Mouse (Mus musculus): ENCODE measurements around the gene Mrvi1. TPM values are rescaled to one million over a fixed set of nuclear protein-coding genes. Genes with fewer than 3 reads are reported as not detected.

Mrvi1 gene
- polyA plus RNA-seq, 1 experiment from 2014 or later: 6.6 TPM

GRCm38 (mm10) chr7:110941116-110941521, 41.1 kb downstream of the Mrvi1 start:
- Histone ChIP-seq H3K9ac (ENCODE audit: low read depth, low read length) (no peak overlapping the region), H3K4me3 (ENCODE audit: low read depth, low read length) (no peak overlapping the region), H3K4me2 (no peak overlapping the region), H3K4me1 (ENCODE audit: control insufficient read depth, insufficient read depth, low read length) (peaks cover 11% of the 10 kb centered on the region), H3K9me3 (replicated peaks; ENCODE audit: control insufficient read depth, low read length) (no peaks in the 10 kb centered on the region), H3K36me3 (ENCODE audit: control insufficient read depth, insufficient read depth, low read length) (no peaks in the 10 kb centered on the region), H3K27ac (ENCODE audit: low read depth, low read length) (no peak overlapping the region), H3K27me3 (ENCODE audit: control insufficient read depth, insufficient read depth, low read length) (no peaks in the 10 kb centered on the region)
- no peak for ATAC-seq (replicated peaks; ENCODE audit: insufficient number of reproducible peaks, low FRiP score, low TSS enrichment)
- WGBS (ENCODE audit: insufficient replicate concordance): 48% methylated on average over 4 of the region's 4 CpGs

GRCm38 (mm10) chr7:110935815-110936762, 46.2 kb downstream of the Mrvi1 start:
- Histone ChIP-seq H3K4me2 (no peak overlapping the region), H3K36me3 (ENCODE audit: control insufficient read depth, insufficient read depth, low read length) (no peaks in the 10 kb centered on the region), H3K27me3 (ENCODE audit: control insufficient read depth, insufficient read depth, low read length) (no peaks in the 10 kb centered on the region), H3K9me3 (replicated peaks; ENCODE audit: control insufficient read depth, low read length) (no peaks in the 10 kb centered on the region), H3K4me3 (ENCODE audit: low read depth, low read length) (no peak overlapping the region), H3K27ac (ENCODE audit: low read depth, low read length) (no peak overlapping the region), H3K4me1 (ENCODE audit: control insufficient read depth, insufficient read depth, low read length) (peaks cover under 1% of the 10 kb centered on the region), H3K9ac (ENCODE audit: low read depth, low read length) (no peak overlapping the region)
- ATAC-seq (replicated peaks; ENCODE audit: insufficient number of reproducible peaks, low FRiP score, low TSS enrichment): no peak
- WGBS (ENCODE audit: insufficient replicate concordance): 85% methylated on average over 6 of the region's 6 CpGs

GRCm38 (mm10) chr7:110933999-110934398, 48.3 kb downstream of the Mrvi1 start:
- no peaks in the 10 kb centered on the region for H3K9me3 ChIP-seq (replicated peaks; ENCODE audit: control insufficient read depth, low read length)
- H3K4me3 ChIP-seq (ENCODE audit: low read depth, low read length): no peak overlapping the region
- no peak for ATAC-seq (replicated peaks; ENCODE audit: insufficient number of reproducible peaks, low FRiP score, low TSS enrichment)
- no peaks in the 10 kb centered on the region for H3K4me1 ChIP-seq (ENCODE audit: control insufficient read depth, insufficient read depth, low read length)
- H3K27me3 ChIP-seq (ENCODE audit: control insufficient read depth, insufficient read depth, low read length): no peaks in the 10 kb centered on the region
- 73% methylated on average over 2 of the region's 2 CpGs for WGBS (ENCODE audit: insufficient replicate concordance)
- no peaks in the 10 kb centered on the region for H3K36me3 ChIP-seq (ENCODE audit: control insufficient read depth, insufficient read depth, low read length)
- no peak overlapping the region for H3K27ac ChIP-seq (ENCODE audit: low read depth, low read length)
- H3K9ac ChIP-seq (ENCODE audit: low read depth, low read length): no peak overlapping the region
- H3K4me2 ChIP-seq: no peak overlapping the region

- H3K4me3 ChIP-seq (ENCODE audit: low read depth, low read length): no peak overlapping the region
- WGBS (ENCODE audit: insufficient replicate concordance): 60% methylated on average over 3 of the region's 3 CpGs
- H3K27me3 ChIP-seq (ENCODE audit: control insufficient read depth, insufficient read depth, low read length): no peaks in the 10 kb centered on the region
- ATAC-seq (replicated peaks; ENCODE audit: insufficient number of reproducible peaks, low FRiP score, low TSS enrichment): no peak
- no peak overlapping the region for H3K4me2 ChIP-seq
- H3K4me1 ChIP-seq (ENCODE audit: control insufficient read depth, insufficient read depth, low read length): no peaks in the 10 kb centered on the region
- no peaks in the 10 kb centered on the region for H3K9me3 ChIP-seq (replicated peaks; ENCODE audit: control insufficient read depth, low read length)
- H3K36me3 ChIP-seq (ENCODE audit: control insufficient read depth, insufficient read depth, low read length): no peaks in the 10 kb centered on the region
- H3K9ac ChIP-seq (ENCODE audit: low read depth, low read length): no peak overlapping the region
- no peak overlapping the region for H3K27ac ChIP-seq (ENCODE audit: low read depth, low read length)
Observed at GRCm38 (mm10) chr7:110933329-110933728, 48.9 kb downstream of the Mrvi1 start.

DNA sequence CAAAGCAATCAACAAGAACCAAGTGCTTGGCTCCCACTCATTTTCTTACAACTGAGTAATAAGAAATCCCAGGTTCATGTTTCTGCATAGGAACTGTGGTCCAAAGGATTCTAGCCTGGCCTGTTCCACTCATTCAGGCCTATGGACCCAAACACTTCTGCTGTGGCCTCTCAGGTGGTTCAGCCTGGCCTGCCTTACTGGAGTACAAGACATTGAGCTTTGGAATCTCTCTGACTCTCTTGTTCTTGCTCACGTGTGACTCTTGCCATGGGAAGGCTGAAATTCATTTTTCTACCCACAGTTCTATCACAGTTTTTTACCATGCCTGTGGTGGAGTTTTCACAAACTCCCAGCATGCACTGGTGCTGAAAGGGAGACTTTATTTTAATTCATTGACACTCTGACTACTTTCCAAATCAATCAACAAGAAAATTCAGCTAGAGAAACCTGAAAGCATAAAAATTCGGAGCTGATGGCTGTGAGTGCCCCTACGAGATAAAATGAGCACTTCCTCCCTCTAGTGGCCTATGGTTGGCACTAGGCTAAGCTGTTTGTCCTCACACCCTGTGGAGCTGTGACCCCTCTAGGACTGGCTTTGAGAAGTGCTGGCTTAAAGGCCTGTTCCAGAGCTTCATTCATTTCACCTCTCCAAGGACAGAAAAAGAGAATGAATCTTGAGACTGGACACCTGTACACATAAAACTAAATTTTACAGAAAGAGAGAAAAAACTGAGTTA, 52.0 kb downstream of the Mrvi1 start:
- Histone ChIP-seq H3K4me2 (no peak overlapping the region), H3K4me3 (ENCODE audit: low read depth, low read length) (no peak overlapping the region), H3K27ac (ENCODE audit: low read depth, low read length) (no peak overlapping the region), H3K9ac (ENCODE audit: low read depth, low read length) (no peak overlapping the region), H3K4me1 (ENCODE audit: control insufficient read depth, insufficient read depth, low read length) (no peaks in the 10 kb centered on the region), H3K36me3 (ENCODE audit: control insufficient read depth, insufficient read depth, low read length) (no peaks in the 10 kb centered on the region), H3K9me3 (replicated peaks; ENCODE audit: control insufficient read depth, low read length) (no peaks in the 10 kb centered on the region), H3K27me3 (ENCODE audit: control insufficient read depth, insufficient read depth, low read length) (no peaks in the 10 kb centered on the region)
- ATAC-seq (replicated peaks; ENCODE audit: insufficient number of reproducible peaks, low FRiP score, low TSS enrichment): 0 out of 2 replicates have a peak, but pooled peaks have one; percentile 69
- WGBS (ENCODE audit: insufficient replicate concordance): 24% methylated on average over 3 of the region's 3 CpGs

- H3K9me3 ChIP-seq (replicated peaks; ENCODE audit: control insufficient read depth, low read length): no peaks in the 10 kb centered on the region
- H3K4me3 ChIP-seq (ENCODE audit: low read depth, low read length): no peak overlapping the region
- H3K27me3 ChIP-seq (ENCODE audit: control insufficient read depth, insufficient read depth, low read length): no peaks in the 10 kb centered on the region
- no peak overlapping the region for H3K9ac ChIP-seq (ENCODE audit: low read depth, low read length)
- no peak for ATAC-seq (replicated peaks; ENCODE audit: insufficient number of reproducible peaks, low FRiP score, low TSS enrichment)
- H3K36me3 ChIP-seq (ENCODE audit: control insufficient read depth, insufficient read depth, low read length): no peaks in the 10 kb centered on the region
- WGBS (ENCODE audit: insufficient replicate concordance): 63% methylated on average over 4 of the region's 4 CpGs
- H3K27ac ChIP-seq (ENCODE audit: low read depth, low read length): no peak overlapping the region
- H3K4me1 ChIP-seq (ENCODE audit: control insufficient read depth, insufficient read depth, low read length): no peaks in the 10 kb centered on the region
- no peak overlapping the region for H3K4me2 ChIP-seq
Observed at GRCm38 (mm10) chr7:110926562-110926961, 55.7 kb downstream of the Mrvi1 start.

DNA sequence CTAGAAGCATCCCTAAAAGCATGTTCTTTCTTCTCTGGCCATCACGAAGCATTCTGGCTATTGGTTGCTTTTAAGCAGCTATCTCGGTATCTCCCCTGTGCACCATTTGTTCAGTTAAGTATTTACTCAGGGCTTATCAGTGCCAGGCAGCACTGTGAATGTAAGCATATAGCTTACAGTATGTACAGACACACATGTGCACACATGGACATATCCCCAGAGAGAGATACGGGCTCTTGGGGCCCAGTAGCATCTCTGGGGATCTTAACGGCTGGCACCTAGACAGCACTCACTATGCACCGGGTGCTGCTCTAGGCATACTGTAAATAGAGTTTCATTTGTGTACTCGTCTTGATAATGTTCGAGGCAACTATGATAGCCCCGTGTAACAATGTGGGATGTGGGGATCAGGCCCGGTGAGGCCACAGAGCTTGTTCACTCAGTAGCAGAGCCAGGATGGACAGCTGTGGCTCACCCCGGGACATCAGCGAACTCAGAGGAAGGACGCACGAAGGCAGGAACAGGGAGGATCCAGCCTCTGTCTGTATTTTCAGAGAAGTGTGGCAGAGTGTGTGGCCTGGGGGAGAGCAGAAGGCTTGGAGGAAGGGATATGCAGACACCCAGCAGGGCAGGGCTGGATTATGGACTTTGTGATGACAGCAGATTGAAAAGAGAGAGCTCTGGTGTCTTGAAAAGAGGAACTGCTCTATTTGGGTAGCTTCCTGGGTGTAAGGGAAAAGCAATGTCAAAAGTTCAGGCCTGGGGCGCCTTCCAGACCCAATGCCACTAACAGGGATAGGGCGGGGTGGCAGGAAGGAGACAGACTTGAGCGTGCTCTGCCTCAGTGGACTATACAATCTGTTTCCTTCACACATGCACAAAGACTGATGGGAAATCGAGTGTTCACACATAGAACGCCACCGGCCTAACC, 61.7 kb downstream of the Mrvi1 start:
- no peaks in the 10 kb centered on the region for H3K27me3 ChIP-seq (ENCODE audit: control insufficient read depth, insufficient read depth, low read length)
- H3K9ac ChIP-seq (ENCODE audit: low read depth, low read length): peak overlapping the region; percentile 6; the same call in 1 of the 2 replicates
- peak overlapping the region; percentile 68 for H3K27ac ChIP-seq (ENCODE audit: low read depth, low read length)
- WGBS (ENCODE audit: insufficient replicate concordance): 63% methylated on average over 19 of the region's 19 CpGs
- H3K4me3 ChIP-seq (ENCODE audit: low read depth, low read length): no peak overlapping the region
- H3K4me1 ChIP-seq (ENCODE audit: control insufficient read depth, insufficient read depth, low read length): peaks cover 14% of the 10 kb centered on the region
- H3K36me3 ChIP-seq (ENCODE audit: control insufficient read depth, insufficient read depth, low read length): no peaks in the 10 kb centered on the region
- H3K9me3 ChIP-seq (replicated peaks; ENCODE audit: control insufficient read depth, low read length): no peaks in the 10 kb centered on the region
- no peak overlapping the region for H3K4me2 ChIP-seq
- ATAC-seq (replicated peaks; ENCODE audit: insufficient number of reproducible peaks, low FRiP score, low TSS enrichment): peak; percentile 83

GRCm38 (mm10) chr7:110919721-110920120, 62.5 kb downstream of the Mrvi1 start:
- no peaks in the 10 kb centered on the region for H3K9me3 ChIP-seq (replicated peaks; ENCODE audit: control insufficient read depth, low read length)
- no peak overlapping the region for H3K4me3 ChIP-seq (ENCODE audit: low read depth, low read length)
- 55% methylated on average over 3 of the region's 3 CpGs for WGBS (ENCODE audit: insufficient replicate concordance)
- no peak overlapping the region for H3K4me2 ChIP-seq
- no peak for ATAC-seq (replicated peaks; ENCODE audit: insufficient number of reproducible peaks, low FRiP score, low TSS enrichment)
- H3K9ac ChIP-seq (ENCODE audit: low read depth, low read length): no peak overlapping the region
- no peaks in the 10 kb centered on the region for H3K36me3 ChIP-seq (ENCODE audit: control insufficient read depth, insufficient read depth, low read length)
- H3K27me3 ChIP-seq (ENCODE audit: control insufficient read depth, insufficient read depth, low read length): no peaks in the 10 kb centered on the region
- peak overlapping the region; percentile 68 for H3K27ac ChIP-seq (ENCODE audit: low read depth, low read length)
- peaks cover 14% of the 10 kb centered on the region for H3K4me1 ChIP-seq (ENCODE audit: control insufficient read depth, insufficient read depth, low read length)

All from heart, embryonic 11.5 days (tissue).